Mouse (Mus musculus) left cerebral cortex, adult 2 months (tissue): ENCODE results near the gene Klhl26. TPM values are rescaled to one million over a fixed set of nuclear protein-coding genes. Genes with fewer than 3 reads are reported as not detected.

Experiments used
- DNase-seq, 2 experiments: peaks; one replicate each; pipeline ENCODE4 v3.0.0; 2021 to 2022; ENCODE audit warnings: low spot score in 2 of 2, mixed read lengths in 1 of 2; ENCODE audit errors: extremely low spot score in 1 of 2
- H3K27ac ChIP-seq: fragments of 200-600 bp; 2 replicates; pipeline ENCODE4 v1.8.1; 2022
- H3K4me3 ChIP-seq: fragments of 200-600 bp; 2 replicates; pipeline ENCODE4 v1.8.1; 2022
- CTCF ChIP-seq: fragments of 200-600 bp; IDR thresholded peaks from 2 replicates; pipeline ENCODE4 v1.8.1; 2022; ENCODE audit warnings: antibody characterized with exemption, mild to moderate bottlenecking, moderate library complexity
- intact Hi-C: fragments of 180-260 bp; cut with DNase I; formaldehyde crosslinking; loops from one replicate; pipeline ENCODE4 v1.15.1; 2025
- total RNA-seq, 2 experiments: library from RNA; stranded (reverse); gene quantifications; 2 replicates each; pipeline ENCODE4 v1.2.3; 2021

Klhl26 gene
- total RNA-seq, 2 experiments from 2014 or later, result 43.7 to 44.4 TPM

DNA sequence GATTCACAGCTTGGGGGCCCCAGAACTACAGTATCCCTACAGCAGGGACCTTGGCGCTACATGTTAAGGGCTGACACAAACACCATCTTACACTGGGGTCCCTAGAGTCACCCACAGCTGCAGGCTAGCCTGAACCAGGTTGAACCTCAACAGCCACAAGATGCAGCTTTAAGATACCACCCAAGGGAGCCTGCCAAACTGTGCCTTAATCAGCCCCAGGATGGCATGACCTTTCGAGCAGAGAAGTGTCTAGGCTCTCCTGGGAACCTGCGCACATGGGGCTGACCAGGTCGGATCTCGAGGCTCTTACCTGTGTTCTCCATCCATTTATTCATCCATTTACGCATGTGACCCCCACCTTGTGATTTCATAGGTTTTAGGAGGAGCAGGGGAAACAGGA lies 18.9 kb downstream of the Klhl26 start:
- intact Hi-C loops, result no loop called here
- no peak for DNase-seq
- no peak for TF ChIP-seq CTCF
- no peak overlapping the region for H3K4me3 ChIP-seq
- H3K27ac ChIP-seq, result no peak overlapping the region

DNA sequence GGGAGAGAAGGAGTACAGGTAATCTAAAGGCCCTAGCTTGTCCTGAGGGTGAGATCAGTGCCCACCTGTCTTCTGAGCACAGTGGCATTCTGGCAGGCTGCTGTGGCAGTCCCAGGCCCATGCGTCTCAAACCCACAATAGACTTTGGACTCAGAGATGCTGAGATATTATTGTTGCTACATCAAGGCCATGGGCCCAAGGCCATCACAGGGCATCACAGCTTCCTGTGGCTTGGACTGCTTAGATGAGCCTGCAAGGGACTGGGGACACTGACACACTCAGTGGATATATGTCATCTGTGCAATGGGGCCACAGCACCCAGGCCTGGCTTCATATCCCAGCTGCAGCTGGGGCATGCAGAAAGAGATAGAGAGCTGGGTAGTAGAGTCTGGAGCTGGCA lies 19.8 kb downstream of the Klhl26 start:
- TF ChIP-seq CTCF, result no peak
- DNase-seq, result no peak
- no peak overlapping the region for H3K4me3 ChIP-seq
- intact Hi-C loops, result no loop called here
- no peak overlapping the region for H3K27ac ChIP-seq

DNA sequence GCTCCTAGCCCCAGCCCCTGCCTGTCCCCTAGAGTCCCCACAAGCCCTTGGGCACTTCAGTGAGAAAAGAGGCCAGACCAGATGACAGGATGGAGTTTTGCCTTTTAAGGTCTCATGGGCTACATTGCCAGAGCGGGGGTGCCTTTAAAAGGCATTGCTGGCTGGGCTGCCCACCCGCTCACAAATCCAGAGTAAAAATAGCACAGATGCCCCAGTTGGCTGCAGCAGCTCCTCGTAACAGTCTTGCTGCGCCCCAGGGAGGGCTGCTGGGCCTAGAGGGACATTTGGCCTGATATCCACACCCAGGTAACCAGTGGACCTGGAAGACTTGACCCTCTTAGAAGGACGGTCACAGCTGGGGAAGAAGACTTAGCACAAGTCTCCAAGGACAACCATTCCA lies 22.9 kb downstream of the Klhl26 start:
- Histone ChIP-seq H3K27ac (peak overlapping the region; percentile 85), H3K4me3 (no peak overlapping the region)
- intact Hi-C loops, result no loop called here
- DNase-seq, result peak in 1 of 2 experiments; percentile 53
- no peak for TF ChIP-seq CTCF

DNA sequence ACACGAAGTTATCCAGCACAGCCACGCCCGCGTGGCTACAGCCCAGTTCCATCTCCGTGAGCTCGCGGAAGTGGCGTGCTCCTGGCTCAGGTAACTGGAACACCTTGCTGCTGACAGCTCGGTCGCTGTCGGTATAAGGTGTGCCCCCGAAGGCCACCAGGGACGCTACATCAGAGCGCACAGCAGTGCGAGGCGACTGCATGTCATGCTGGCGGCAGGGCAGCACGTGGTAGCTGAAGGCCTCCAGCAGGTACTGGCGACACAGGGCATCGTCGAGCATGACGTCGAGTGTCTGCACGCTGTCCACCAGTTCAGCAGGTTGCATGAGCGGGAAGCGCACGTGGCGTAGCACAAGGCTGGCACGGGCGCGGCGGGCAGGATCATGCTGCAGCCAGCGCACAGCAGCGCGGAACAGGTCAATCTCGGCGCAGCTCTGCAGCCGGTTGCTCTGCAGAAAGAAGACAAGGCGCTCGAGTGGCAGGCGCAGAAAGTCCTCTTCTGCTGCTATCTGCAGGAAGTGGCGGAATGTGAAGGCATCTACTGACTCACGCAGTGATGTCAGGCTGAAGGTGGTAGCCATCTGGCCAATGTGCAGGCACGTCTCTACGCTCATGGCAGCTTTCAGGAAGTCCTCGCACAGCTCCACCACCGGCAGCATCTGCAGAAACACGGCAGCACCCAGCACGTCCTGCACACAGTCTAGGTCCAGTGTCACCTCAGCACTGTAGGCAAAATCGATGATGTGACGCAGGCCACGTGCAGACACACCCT lies 24.4 kb downstream of the Klhl26 start:
- Histone ChIP-seq H3K27ac (peak overlapping the region; percentile 85), H3K4me3 (no peak overlapping the region)
- TF ChIP-seq CTCF, result no peak
- intact Hi-C loops, result no loop called here
- DNase-seq, result no peak

DNA sequence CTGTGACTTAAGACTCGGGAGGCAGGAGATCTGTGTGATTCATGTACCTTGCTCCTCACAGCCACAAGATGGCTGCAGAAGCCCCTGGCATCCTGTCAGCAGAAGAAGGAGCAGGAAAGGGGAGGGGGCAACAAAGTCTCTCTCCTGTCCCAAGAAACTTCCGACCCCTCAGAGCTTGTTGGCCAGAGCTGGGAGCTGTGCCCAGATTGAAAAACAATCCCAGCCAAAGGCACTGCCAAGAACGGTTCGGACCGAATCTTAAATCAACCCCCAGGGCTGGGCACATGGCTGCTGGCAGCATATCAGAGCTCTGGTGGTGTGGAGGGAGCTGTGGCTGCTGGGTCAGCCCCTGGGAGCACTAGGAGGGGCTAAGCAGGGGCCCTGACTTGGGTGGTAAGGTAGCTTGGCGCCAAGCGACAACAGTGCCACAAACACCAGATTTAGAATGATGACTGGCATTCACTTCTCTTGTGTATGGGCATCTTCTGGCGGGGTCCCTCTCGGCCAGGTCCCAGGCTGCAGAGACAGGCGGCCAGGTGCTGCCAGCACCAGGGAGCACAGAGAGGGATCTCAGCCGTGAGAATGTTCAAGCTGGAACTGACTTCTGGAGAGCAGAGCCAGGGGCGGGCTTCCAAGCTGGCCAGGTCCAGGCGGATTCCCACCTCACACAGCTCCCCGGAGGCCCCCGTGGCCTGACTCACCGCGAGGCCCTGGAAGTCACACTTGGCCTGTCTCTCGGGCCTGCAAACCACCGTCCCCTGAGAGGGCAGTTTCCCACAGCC lies 28.9 kb downstream of the Klhl26 start:
- DNase-seq, result peak in 1 of 2 experiments; percentile 44
- no peak overlapping the region for H3K4me3 ChIP-seq
- intact Hi-C loops, result loop anchor here (5.0 kb wide), 1 partner anchor 54 kb away; no protein-coding TSS in a partner anchor
- TF ChIP-seq CTCF, result no peak; the same call in 1 of the 2 replicates
- no peak overlapping the region for H3K27ac ChIP-seq

DNA sequence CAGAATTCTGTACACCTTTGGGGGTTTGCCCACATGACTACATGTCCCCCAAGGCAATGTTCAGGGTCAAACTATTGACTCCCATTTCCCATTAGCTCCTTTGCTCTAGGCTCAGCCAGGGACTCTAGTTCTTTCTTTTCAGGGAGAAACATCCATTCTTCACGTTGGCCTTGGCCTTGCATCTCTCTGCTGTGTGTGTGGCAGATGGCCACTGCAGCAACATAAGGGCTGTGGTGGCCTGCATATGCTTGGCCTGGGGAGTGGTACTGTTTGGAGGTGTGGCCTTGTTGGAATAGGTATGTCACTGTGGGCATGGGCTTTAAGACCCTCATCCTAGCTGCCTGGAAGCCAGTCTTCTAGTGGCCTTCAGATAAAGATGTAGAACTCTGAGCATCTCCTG lies 30.8 kb downstream of the Klhl26 start:
- DNase-seq, result no peak
- Histone ChIP-seq H3K27ac (no peak overlapping the region), H3K4me3 (no peak overlapping the region)
- intact Hi-C loops, result loop anchor here (5.0 kb wide), 1 partner anchor 56 kb away; no protein-coding TSS in a partner anchor
- no peak for TF ChIP-seq CTCF

DNA sequence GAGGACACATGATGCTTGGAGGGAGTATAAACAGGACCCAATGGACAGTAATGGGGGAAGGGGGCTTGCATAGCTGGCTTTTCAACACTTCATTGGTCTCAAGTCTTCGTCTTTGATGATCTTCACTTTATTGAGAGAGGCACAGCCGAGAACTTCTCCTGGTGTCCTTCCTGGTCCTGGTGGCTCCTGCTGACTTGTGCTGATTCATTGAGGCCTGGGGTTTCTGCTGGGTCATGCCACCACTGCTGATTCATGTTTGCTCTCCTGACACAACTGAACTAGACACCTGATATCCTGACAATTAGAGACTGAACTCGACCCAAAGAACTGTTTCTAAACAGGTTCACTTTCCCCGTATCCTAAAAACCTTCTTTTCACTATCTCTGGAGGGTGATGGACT lies 33.4 kb downstream of the Klhl26 start:
- intact Hi-C loops, result no loop called here
- TF ChIP-seq CTCF, result no peak
- DNase-seq, result no peak
- Histone ChIP-seq H3K27ac (no peak overlapping the region), H3K4me3 (no peak overlapping the region)

DNA sequence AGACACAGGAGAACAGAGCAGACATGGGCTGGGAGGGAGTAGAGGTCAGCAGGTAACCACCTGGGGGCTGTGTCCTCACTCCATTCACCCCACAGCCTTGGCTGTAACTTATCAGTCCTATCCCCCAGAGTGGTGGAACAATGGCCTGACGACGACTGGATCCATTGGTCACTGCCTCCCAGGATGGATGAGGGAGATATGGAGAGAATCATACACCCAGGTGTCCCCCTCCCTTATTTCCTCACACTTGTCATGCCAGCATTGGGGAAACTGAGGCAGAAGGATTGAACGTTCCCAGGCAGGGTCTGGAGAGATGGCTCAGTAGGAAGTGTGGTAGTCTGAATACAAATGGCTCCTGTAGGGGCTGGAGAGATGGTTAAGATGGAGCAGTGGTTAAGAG lies 35.2 kb downstream of the Klhl26 start:
- Histone ChIP-seq H3K4me3 (no peak overlapping the region), H3K27ac (no peak overlapping the region)
- DNase-seq, result no peak
- no peak for TF ChIP-seq CTCF
- intact Hi-C loops, result no loop called here

DNA sequence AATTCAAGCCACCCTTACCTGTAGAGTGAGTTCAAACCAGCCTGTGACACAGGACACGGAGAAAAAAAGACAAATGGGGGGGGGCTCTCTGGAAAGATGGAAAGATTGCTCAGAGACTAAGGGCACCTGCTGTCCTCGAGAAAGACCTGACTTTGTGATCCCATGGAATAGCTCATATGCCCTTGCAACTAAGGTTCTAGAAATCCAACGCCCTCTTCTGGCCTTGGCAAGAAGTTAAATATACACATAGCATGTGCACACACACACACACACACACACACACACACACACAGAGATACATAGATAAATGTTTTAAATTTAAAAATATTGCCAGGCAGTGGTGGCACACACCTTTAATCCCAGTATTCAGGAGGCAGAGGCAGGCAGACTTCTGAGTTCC lies 36.5 kb downstream of the Klhl26 start:
- no peak for DNase-seq
- no peak; the same call in none of the 2 replicates for TF ChIP-seq CTCF
- Histone ChIP-seq H3K27ac (no peak overlapping the region), H3K4me3 (no peak overlapping the region)
- intact Hi-C loops, result no loop called here

DNA sequence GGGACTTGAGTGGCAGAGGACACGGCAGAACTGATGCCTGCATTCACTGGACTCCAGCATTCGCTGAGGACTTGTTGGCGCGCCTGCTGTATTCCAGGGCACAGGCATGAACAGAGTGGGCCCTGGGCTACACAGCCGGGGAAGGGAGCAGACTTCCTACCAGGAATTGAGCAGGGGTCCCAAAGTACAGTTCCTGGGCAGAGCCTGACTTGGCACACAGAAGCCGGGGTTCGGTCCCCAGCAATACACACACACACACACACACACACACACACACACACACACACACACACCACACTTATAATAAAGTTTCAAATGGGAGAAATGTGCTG lies 37.0 kb downstream of the Klhl26 start:
- TF ChIP-seq CTCF, result no peak
- intact Hi-C loops, result loop anchor here (1.0 kb wide), 1 partner anchor 22 kb away; no protein-coding TSS in a partner anchor
- Histone ChIP-seq H3K4me3 (peak overlapping the region; percentile 89), H3K27ac (peak overlapping the region; percentile 80)
- DNase-seq, result no peak

DNA sequence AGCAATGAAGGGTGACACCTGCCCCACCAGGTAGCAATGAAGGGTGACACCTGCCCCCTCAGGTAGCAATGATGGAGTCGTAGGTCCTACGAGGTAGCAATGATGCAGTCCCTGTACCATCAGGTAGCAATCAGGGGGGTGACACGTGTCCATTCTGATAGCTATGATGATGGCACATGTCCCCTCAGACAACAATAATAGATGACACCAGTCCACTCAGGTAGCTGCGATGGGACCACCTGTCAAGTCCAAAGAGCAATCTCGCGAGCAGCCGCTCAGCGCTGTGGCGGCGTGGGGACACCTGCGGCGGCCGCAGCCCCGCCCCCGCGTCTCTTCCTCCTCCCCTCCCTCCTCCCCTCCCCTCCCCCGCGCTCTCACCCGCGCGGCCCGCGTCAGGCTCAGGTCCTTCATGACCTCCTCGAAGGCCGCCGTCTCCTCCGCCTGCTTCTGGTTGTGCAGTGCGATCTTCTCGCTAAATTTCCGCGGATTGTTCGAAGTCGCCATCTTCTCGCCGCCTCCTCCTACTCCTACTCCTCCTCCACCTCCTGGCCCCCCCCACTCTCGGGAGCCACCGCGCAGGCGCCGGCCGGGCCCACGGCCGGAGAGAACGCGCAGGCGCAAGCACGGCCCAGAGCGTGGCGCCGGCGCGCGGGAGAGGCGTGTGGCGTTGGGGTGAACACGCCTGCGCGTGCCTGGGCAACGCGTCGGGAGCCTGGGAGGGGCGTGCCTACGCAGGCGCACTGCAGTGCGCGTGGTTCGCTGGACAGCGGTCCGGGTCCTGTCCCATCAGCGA lies 37.5 kb downstream of the Klhl26 start, which contains the start of gene Crtc1:
Gene Crtc1, minus strand, starts transcription at position 525 of the 793 bp plus-strand sequence.
- peak; percentile 95 to 97 for DNase-seq
- H3K27ac ChIP-seq, result peak within 1 kb of the TSS; percentile 80
- no peak for TF ChIP-seq CTCF
- intact Hi-C loops, result loop anchor here (1.0 kb wide), 1 partner anchor 21 kb away; no protein-coding TSS in a partner anchor
- H3K4me3 ChIP-seq, result peak within 1 kb of the TSS; percentile 89
